Mouse (Mus musculus): Measurements from ENCODE around the gene Cilp.

DNA sequence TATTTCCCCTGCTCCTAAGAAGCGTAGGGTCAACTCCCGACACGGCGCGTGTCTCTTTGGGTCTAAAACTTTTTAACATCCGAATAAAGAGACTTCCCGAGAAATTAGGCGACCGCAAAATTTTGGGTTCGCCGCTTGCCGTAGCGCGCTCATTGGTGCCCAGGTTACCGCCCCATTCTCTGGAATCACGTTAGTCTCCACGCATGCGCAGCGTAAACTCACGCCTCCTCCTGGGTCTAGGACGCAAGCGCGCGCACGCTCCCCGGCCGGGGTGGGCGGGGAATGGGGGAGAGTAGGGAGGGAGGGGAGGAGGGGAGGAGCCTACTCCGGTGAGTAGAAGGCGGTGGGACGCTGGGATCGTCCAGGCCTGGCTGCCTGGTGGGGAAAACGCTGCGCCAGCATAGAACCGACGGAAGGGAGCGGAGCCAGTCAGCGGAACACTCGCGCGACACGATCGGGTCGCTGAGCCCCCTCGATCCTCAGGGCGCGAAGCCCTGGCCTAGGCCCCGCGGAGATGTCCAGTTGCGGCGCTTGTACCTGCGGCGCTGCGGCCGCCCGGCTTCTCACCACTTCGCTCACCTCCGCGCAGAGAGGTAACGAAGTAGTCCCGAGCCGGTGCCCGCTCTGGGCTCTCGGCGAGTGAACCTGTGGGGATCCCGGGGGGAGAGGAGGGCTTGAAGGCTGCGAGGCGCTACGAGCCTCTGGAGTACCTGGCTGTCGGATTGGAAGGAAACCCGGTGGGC lies 29.2 kb downstream of the Cilp start, which contains the start of gene Clpx:
- TF ChIP-seq CTCF (IDR thresholded peaks at IDR 0.05; ENCODE audit: low read depth, low read length) (no peak), POLR2A (IDR thresholded peaks at IDR 0.05; ENCODE audit: insufficient read depth, low read length) (no peak)
